Mouse (Mus musculus): Measurements from ENCODE around the gene Gm13287.
"Not testable (repeated sequence)": the region's sequence is repeated elsewhere in the genome, so short reads cannot be mapped to it uniquely, and the experiment has no call there.

Gm13287 gene

DNA sequence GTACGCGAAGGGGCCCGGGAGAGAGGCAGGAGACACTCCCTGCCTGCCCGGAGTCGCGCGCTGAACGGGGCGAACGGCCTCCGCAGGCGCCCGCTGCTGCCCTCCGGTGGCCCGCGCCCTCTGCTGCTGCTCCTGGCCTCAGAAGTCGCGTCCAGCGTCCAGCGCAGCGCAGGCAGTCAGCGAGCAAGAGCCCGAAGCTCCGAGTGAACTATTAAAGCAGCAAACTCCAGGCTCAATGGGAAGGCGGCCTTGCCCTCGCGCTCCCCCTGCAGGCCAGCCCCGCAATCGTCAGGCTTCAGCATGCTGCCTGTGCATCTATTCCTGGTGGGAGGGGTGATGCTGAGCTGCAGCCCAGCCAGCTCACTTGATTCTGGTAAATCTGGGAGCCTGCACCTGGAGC is at the start of gene Gm13287:
Gene Gm13287 (plus strand): TSS at position 301 of the 400 bp plus-strand sequence.
- DNase-seq (ENCODE audit: low read depth, low spot score) = not testable (repeated sequence)

DNA sequence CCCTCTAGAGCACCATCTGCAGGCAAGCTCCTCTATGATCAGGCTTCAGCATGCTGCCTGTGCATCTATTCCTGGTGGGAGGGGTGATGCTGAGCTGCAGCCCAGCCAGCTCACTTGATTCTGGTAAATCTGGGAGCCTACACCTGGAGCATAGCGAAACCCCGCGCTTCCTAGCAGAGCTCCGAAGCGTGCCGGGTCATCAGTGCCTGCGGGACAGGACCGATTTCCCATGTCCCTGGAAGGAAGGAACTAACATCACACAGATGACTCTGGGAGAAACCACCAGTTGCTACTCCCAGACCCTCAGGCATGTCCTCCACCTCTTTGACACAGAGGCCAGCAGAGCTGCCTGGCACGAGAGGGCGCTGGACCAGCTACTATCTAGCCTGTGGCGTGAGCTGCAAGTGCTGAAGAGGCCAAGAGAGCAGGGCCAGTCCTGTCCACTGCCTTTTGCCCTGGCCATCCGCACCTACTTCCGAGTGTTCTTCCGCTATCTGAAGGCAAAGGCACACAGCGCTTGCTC is 48.2 kb upstream of the Gm13287 start, which contains the start of gene Gm13271:
Gene Gm13271 (plus strand): TSS at position 51 of the 523 bp plus-strand sequence.
- DNase-seq (ENCODE audit: low read depth, low spot score) = not testable (repeated sequence)

DNA sequence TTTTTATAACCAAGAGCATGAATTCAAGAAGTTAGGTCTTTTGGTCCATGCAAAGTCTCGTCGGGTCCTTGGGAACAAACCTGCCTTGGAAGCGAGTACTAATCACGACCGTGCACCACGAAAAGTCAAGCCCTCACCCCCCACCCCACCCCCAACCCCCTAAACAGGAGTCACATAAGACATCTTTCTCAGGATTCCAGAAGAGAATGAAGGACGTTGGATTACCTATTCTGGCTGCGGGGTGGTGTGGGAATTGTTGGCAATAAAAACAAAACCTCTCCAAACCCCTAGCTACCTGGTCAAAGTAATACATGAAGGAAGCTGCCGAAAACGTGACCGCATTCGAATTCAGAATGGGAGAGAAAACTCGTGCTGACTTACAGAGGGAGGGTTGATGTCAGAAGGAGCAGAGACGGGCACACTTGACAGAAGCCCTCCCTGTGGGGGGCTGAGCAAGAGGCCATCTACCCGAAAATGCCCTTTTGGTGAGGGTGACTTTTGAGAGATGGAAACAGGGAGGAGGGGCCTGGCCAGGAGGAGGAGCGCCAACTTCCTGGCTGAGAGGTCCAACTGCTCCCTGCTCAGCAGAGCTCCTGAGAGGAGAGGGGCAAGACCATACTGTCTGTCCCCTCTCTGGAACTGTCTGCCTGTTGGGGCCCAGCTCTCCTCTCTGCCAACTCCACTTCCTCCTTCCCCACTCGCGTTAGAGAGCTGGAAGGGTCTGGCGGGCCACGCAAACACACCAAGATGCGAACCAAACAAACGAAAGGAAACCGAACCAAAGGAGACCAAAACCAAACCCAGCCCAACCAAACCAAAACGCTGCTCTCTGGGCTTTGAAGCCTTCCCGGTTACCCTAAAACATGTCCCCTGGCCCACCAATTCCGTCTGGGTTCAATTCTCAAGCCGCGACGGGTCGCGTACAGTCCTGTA is 46.2 kb upstream of the Gm13287 start:
- DNase-seq (ENCODE audit: low read depth, low spot score) = peak; percentile 2

DNA sequence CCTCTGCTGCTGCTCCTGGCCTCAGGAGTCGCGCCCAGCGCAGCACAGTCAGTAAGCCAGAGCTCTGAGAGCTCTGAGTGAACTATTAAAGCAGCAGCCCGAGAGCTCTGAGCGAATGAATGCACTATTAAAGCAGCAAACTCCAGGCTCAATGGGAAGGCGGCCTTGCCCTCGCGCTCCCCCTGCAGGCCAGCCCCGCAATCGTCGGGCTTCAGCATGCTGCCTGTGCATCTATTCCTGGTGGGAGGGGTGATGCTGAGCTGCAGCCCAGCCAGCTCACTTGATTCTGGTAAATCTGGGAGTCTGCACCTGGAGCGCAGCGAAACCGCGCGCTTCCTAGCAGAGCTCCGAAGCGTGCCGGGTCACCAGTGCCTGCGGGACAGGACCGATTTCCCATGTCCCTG is 45.4 kb upstream of the Gm13287 start:
- not testable (repeated sequence) for DNase-seq (ENCODE audit: low read depth, low spot score)

DNA sequence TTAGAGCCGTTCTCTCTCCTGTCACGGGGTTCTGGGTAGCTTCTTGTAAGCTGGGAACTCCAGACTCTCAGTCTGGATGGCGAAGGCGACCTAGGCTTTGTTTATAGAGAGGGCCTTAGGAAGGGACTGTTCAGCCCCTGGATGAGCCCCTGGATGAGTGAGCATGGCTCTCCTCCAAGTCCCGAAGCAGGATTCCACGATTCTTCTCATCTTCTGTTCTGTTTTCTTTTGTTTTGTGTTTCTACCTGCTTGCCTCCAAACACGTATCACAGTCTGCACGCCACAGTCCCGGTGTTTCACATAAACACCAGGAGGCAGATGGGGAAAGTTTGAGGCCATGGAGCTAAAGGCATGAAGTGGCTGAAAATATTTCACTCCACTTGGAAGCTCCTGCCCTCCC is 44.3 kb upstream of the Gm13287 start:
- not testable (repeated sequence) for DNase-seq (ENCODE audit: low read depth, low spot score)

DNA sequence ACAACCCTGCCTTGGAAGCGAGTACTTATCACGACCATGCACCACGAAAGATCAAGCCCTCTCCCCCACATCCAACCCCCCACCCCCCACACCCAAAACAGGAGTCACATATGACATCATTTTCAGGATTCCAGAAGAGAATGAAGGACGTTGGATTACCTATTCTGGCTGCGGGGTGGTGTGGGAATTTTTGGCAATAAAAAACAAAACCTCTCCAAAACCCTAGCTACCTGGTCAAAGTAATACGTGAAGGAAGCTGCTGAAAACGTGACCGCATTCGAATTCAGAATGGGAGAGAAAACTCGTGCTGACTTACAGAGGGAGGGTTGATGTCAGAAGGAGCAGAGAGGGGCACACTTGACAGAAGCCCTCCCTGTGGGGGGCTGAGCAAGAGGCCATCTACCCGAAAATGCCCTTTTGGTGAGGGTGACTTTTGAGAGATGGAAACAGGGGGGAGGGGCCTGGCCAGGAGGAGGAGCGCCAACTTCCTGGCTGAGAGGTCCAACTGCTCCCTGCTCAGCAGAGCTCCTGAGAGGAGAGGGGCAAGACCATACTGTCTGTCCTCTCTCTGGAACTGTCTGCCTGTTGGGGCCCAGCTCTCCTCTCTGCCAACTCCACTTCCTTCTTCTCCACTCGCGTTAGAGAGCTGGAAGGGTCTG is 43.3 kb upstream of the Gm13287 start, which contains the start of gene Gm13283:
Gene Gm13283 (plus strand): TSS at position 510 of the 659 bp plus-strand sequence.
- peak; percentile 4 for DNase-seq (ENCODE audit: low read depth, low spot score)

DNA sequence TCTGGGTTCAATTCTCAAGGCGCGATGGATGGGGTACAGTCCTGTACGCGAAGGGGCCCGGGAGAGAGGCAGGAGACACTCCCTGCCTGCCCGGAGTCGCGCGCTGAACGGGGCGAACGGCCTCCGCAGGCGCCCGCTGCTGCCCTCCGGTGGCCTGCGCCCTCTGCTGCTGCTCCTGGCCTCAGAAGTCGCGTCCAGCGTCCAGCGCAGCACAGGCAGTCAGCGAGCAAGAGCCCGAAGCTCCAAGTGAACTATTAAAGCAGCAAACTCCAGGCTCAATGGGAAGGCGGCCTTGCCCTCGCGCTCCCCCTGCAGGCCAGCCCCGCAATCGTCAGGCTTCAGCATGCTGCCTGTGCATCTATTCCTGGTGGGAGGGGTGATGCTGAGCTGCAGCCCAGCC is 42.6 kb upstream of the Gm13287 start:
- not testable (repeated sequence) for DNase-seq (ENCODE audit: low read depth, low spot score)

DNA sequence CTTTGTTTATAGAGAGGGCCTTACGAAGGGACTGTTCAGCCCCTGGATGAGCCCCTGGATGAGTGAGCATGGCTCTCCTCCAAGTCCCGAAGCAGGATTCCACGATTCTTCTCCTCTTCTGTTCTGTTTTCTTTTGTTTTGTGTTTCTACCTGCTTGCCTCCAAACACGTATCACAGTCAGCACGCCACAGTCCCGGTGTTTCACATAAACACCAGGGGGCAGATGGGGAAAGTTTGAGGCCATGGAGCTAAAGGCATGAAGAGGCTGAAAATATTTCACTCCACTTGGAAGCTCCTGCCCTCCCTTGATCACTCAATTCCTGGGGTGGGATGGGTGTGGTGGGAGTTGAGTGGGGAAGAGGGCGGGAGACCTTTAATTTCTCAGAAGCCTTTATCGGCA is 41.3 kb upstream of the Gm13287 start:
- not testable (repeated sequence) for DNase-seq (ENCODE audit: low read depth, low spot score)

DNA sequence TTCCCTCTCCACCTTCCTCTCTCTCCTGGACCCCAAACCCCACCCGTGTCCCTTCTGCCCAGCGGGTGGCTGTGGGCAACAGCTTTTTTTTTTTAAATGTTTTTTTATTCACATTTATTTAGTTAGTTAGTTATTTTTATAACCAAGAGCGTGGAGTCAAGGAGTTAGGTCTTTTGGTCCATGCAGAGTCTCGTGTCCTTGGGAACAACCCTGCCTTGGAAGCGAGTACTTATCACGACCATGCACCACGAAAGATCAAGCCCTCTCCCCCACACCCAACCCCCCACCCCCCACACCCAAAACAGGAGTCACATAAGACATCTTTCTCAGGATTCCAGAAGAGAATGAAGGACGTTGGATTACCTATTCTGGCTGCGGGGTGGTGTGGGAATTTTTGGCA is 40.7 kb upstream of the Gm13287 start:
- not testable (repeated sequence) for DNase-seq (ENCODE audit: low read depth, low spot score)

DNA sequence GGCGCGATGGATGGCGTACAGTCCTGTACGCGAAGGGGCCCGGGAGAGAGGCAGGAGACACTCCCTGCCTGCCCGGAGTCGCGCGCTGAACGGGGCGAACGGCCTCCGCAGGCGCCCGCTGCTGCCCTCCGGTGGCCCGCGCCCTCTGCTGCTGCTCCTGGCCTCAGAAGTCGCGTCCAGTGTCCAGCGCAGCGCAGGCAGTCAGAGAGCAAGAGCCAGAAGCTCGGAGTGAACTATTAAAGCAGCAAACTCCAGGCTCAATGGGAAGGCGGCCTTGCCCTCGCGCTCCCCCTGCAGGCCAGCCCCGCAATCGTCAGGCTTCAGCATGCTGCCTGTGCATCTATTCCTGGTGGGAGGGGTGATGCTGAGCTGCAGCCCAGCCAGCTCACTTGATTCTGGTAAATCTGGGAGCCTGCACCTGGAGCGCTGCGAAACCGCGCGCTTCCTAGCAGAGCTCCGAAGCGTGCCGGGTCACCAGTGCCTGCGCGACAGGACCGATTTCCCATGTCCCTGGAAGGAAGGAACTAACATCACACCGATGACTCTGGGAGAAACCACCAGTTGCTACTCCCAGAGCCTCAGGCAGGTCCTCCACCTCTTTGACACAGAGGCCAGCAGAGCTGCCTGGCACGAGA is 39.6 kb upstream of the Gm13287 start:
- peak; percentile 1 for DNase-seq (ENCODE audit: low read depth, low spot score)

DNA sequence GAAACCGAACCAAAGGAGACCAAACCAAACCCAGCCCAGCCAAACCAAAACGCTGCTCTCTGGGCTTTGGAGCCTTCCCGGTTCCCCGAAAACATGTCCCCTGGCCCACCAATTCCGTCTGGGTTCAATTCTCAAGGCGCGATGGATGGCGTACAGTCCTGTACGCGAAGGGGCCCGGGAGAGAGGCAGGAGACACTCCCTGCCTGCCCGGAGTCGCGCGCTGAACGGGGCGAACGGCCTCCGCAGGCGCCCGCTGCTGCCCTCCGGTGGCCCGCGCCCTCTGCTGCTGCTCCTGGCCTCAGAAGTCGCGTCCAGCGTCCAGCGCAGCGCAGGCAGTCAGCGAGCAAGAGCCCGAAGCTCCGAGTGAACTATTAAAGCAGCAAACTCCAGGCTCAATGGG is 29.5 kb upstream of the Gm13287 start, which contains the start of gene Gm13290:
Gene Gm13290 (plus strand): TSS at position 301 of the 400 bp plus-strand sequence.
- not testable (repeated sequence) for DNase-seq (ENCODE audit: low read depth, low spot score)

DNA sequence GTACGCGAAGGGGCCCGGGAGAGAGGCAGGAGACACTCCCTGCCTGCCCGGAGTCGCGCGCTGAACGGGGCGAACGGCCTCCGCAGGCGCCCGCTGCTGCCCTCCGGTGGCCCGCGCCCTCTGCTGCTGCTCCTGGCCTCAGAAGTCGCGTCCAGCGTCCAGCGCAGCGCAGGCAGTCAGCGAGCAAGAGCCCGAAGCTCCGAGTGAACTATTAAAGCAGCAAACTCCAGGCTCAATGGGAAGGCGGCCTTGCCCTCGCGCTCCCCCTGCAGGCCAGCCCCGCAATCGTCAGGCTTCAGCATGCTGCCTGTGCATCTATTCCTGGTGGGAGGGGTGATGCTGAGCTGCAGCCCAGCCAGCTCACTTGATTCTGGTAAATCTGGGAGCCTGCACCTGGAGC is 26.4 kb upstream of the Gm13287 start, which contains the start of gene Gm13289:
Gene Gm13289 (plus strand): TSS at position 301 of the 400 bp plus-strand sequence.
- not testable (repeated sequence) for DNase-seq (ENCODE audit: low read depth, low spot score)

DNA sequence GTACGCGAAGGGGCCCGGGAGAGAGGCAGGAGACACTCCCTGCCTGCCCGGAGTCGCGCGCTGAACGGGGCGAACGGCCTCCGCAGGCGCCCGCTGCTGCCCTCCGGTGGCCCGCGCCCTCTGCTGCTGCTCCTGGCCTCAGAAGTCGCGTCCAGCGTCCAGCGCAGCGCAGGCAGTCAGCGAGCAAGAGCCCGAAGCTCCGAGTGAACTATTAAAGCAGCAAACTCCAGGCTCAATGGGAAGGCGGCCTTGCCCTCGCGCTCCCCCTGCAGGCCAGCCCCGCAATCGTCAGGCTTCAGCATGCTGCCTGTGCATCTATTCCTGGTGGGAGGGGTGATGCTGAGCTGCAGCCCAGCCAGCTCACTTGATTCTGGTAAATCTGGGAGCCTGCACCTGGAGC is 23.5 kb upstream of the Gm13287 start, which contains the start of gene Gm13272:
Gene Gm13272 (plus strand): TSS at position 301 of the 400 bp plus-strand sequence.
- DNase-seq (ENCODE audit: low read depth, low spot score) = not testable (repeated sequence)

DNA sequence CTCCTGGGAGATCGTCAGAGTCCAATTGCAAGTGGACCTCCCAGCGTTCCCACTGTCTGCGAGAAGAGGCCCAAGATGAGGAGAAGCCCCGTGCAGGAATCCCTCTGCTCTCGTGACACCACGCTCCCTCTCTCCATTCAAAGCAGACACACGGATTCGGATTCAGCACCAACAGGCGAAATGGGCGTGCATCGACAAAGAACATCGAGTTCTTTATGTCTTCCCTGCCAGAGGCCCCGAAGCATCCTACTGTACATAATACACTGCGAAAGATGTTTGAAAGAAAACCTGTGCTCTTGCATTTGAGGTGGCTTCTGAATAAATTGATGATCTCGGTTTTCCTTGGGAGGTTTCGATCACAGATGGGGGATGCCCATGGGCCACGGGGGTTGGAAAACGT is 22.7 kb upstream of the Gm13287 start:
- DNase-seq (ENCODE audit: low read depth, low spot score) = not testable (repeated sequence)

DNA sequence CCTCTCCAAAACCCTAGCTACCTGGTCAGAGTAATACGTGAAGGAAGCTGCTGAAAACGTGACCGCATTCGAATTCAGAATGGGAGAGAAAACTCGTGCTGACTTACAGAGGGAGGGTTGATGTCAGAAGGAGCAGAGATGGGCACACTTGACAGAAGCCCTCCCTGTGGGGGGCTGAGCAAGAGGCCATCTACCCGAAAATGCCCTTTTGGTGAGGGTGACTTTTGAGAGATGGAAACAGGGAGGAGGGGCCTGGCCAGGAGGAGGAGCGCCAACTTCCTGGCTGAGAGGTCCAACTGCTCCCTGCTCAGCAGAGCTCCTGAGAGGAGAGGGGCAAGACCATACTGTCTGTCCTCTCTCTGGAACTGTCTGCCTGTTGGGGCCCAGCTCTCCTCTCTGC is 21.2 kb upstream of the Gm13287 start, which contains the start of gene Ifnz:
Gene Ifnz (plus strand): TSS at position 301 of the 400 bp plus-strand sequence.
- not testable (repeated sequence) for DNase-seq (ENCODE audit: low read depth, low spot score)

DNA sequence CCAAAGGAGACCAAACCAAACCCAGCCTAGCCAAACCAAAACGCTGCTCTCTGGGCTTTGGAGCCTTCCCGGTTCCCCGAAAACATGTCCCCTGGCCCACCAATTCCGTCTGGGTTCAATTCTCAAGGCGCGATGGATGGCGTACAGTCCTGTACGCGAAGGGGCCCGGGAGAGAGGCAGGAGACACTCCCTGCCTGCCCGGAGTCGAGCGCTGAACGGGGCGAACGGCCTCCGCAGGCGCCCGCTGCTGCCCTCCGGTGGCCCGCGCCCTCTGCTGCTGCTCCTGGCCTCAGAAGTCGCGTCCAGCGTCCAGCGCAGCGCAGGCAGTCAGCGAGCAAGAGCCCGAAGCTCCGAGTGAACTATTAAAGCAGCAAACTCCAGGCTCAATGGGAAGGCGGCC is 20.7 kb upstream of the Gm13287 start:
- DNase-seq (ENCODE audit: low read depth, low spot score) = not testable (repeated sequence)

DNA sequence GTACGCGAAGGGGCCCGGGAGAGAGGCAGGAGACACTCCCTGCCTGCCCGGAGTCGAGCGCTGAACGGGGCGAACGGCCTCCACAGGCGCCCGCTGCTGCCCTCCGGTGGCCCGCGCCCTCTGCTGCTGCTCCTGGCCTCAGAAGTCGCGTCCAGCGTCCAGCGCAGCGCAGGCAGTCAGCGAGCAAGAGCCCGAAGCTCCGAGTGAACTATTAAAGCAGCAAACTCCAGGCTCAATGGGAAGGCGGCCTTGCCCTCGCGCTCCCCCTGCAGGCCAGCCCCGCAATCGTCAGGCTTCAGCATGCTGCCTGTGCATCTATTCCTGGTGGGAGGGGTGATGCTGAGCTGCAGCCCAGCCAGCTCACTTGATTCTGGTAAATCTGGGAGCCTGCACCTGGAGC is 17.6 kb upstream of the Gm13287 start, which contains the start of gene Gm13276:
Gene Gm13276 (plus strand): TSS at position 301 of the 400 bp plus-strand sequence.
- not testable (repeated sequence) for DNase-seq (ENCODE audit: low read depth, low spot score)

DNA sequence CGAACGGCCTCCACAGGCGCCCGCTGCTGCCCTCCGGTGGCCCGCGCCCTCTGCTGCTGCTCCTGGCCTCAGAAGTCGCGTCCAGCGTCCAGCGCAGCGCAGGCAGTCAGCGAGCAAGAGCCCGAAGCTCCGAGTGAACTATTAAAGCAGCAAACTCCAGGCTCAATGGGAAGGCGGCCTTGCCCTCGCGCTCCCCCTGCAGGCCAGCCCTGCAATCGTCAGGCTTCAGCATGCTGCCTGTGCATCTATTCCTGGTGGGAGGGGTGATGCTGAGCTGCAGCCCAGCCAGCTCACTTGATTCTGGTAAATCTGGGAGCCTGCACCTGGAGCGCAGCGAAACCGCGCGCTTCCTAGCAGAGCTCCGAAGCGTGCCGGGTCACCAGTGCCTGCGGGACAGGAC is 14.7 kb upstream of the Gm13287 start, which contains the start of gene Gm13277:
Gene Gm13277 (plus strand): TSS at position 231 of the 400 bp plus-strand sequence.
- DNase-seq (ENCODE audit: low read depth, low spot score) = not testable (repeated sequence)

DNA sequence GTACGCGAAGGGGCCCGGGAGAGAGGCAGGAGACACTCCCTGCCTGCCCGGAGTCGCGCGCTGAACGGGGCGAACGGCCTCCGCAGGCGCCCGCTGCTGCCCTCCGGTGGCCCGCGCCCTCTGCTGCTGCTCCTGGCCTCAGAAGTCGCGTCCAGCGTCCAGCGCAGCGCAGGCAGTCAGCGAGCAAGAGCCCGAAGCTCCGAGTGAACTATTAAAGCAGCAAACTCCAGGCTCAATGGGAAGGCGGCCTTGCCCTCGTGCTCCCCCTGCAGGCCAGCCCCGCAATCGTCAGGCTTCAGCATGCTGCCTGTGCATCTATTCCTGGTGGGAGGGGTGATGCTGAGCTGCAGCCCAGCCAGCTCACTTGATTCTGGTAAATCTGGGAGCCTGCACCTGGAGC is 11.8 kb upstream of the Gm13287 start, which contains the start of gene Gm13278:
Gene Gm13278 (plus strand): TSS at position 301 of the 400 bp plus-strand sequence.
- DNase-seq (ENCODE audit: low read depth, low spot score) = not testable (repeated sequence)

DNA sequence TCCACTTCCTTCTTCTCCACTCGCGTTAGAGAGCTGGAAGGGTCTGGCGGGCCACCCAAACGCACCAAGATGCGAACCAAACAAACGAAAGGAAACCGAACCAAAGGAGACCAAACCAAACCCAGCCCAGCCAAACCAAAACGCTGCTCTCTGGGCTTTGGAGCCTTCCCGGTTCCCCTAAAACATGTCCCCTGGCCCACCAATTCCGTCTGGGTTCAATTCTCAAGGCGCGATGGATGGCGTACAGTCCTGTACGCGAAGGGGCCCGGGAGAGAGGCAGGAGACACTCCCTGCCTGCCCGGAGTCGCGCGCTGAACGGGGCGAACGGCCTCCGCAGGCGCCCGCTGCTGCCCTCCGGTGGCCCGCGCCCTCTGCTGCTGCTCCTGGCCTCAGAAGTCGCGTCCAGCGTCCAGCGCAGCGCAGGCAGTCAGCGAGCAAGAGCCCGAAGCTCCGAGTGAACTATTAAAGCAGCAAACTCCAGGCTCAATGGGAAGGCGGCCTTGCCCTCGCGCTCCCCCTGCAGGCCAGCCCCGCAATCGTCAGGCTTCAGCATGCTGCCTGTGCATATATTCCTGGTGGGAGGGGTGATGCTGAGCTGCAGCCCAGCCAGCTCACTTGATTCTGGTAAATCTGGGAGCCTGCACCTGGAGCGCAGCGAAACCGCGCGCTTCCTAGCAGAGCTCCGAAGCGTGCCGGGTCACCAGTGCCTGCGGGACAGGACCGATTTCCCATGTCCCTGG is 8.9 kb upstream of the Gm13287 start, which contains the start of gene Gm13275:
Gene Gm13275 (plus strand): TSS at position 552 of the 740 bp plus-strand sequence.
- not testable (repeated sequence) for DNase-seq (ENCODE audit: low read depth, low spot score)

Data from A20 (cell line).